Mouse (Mus musculus): ENCODE measurements around the gene Ngef. TPM values are rescaled to one million over a fixed set of nuclear protein-coding genes. Genes with fewer than 3 reads are reported as not detected.

Gene Ngef
- polyA plus RNA-seq, 1 experiment, result not detected

DNA sequence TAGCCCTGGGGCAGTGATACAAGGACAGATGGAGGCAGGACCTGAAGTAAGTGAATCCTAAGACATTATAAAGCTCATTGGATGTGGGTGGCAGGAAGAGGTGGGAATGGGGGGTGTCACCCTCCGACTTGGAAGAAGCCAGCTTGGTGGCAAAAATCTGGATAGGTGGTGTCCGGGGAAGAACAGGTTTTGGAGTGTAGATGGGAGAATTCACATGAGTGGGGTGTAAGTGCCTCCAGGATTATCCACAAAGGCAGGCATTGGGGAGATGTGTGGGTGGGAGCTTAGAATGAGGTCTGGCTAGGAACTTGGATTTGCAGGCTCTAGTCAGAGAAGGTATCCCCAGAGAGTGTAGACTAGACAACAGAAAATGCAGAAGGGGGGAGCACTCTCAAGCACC, 31.6 kb upstream of the Ngef start:
- no peak overlapping the region for H3K27ac ChIP-seq (ENCODE audit: insufficient read depth, low read depth, low read length)
- H3K4me3 ChIP-seq (ENCODE audit: insufficient read depth, low read depth, low read length), result no peak overlapping the region
- 77% methylated on average over 2 of the region's 2 CpGs for WGBS
- peaks cover 7% of the 10 kb centered on the region for H3K4me1 ChIP-seq (ENCODE audit: control insufficient read depth, insufficient read depth, low read length)
- no peak for TF ChIP-seq CTCF (IDR thresholded peaks at IDR 0.05; ENCODE audit: insufficient read depth, low read depth, low read length)

DNA sequence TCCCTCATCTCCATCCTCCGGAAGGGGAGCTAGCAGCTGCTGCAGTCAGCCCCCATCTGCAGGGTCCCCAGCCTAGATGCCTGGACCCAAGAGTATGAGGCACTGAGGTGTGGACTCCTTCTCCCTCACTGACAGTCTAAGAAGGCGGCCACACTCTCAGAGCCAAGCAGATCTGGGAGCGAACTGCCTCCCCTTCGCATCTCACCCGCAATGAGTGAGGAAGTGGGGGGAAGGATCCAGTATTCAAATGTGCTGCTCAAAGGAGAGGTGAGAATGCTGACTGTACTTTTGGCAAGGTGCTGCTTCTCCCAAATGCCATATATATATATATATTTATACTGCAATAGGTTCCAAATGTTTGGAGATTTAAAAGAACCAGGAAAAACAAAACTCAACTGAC, 29.7 kb upstream of the Ngef start:
- TF ChIP-seq CTCF (IDR thresholded peaks at IDR 0.05; ENCODE audit: insufficient read depth, low read depth, low read length) (no peak), POLR2A (IDR thresholded peaks at IDR 0.05; ENCODE audit: insufficient read depth, low read depth, low read length) (no peak)
- H3K4me1 ChIP-seq (ENCODE audit: control insufficient read depth, insufficient read depth, low read length), result peaks cover 7% of the 10 kb centered on the region
- WGBS, result 92% methylated on average over 5 of the region's 5 CpGs
- H3K4me3 ChIP-seq (ENCODE audit: insufficient read depth, low read depth, low read length), result no peak overlapping the region
- no peak overlapping the region for H3K27ac ChIP-seq (ENCODE audit: insufficient read depth, low read depth, low read length)

DNA sequence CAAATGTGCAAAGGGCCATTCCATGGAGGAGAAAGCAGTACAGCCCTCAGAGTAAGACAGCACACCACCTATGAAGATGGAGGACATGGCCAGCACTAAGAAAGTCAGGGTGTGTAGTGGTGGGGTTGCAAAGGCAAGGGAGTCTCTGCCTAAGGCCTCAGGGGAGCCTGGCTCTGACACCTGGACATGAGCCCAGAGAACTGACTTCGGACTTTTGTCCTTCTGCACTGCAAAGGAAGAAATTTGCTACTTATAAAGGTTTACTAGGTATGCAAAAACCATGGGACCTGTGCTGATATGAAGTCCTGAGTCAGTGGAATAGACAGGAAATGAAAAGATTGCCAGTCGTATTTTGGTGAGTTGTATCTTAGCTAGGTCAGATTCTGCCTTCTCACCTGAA, 28.1 kb upstream of the Ngef start:
- Histone ChIP-seq H3K27ac (ENCODE audit: insufficient read depth, low read depth, low read length) (no peak overlapping the region), H3K4me3 (ENCODE audit: insufficient read depth, low read depth, low read length) (no peak overlapping the region), H3K4me1 (ENCODE audit: control insufficient read depth, insufficient read depth, low read length) (no peaks in the 10 kb centered on the region)
- TF ChIP-seq CTCF (IDR thresholded peaks at IDR 0.05; ENCODE audit: insufficient read depth, low read depth, low read length) (no peak), POLR2A (IDR thresholded peaks at IDR 0.05; ENCODE audit: insufficient read depth, low read depth, low read length) (no peak)
- 88% methylated on average over 2 of the region's 2 CpGs for WGBS

DNA sequence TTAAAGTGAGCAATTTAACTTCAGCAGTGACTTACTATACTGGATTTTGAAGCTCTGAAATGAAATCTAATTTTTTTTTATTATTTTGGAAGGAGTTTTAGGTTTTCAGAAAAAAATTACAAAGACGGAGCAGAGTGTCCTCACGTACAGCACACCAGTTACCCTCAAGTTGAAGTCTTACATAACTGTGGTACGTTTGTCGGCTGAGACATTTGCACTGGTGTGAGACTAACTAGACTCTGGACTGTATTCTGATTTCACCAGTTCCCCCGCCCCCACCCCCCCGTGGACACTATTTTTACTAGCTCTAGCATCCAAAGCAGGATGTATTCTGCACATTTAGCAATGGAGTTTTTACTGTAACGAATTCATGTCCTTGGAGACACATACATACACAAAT, 26.9 kb upstream of the Ngef start:
- Histone ChIP-seq H3K4me1 (ENCODE audit: control insufficient read depth, insufficient read depth, low read length) (no peaks in the 10 kb centered on the region), H3K27ac (ENCODE audit: insufficient read depth, low read depth, low read length) (no peak overlapping the region), H3K4me3 (ENCODE audit: insufficient read depth, low read depth, low read length) (no peak overlapping the region)
- WGBS, result 79% methylated on average over 7 of the region's 7 CpGs
- no peak for TF ChIP-seq POLR2A (IDR thresholded peaks at IDR 0.05; ENCODE audit: insufficient read depth, low read depth, low read length)
- TF ChIP-seq CTCF (IDR thresholded peaks at IDR 0.05; ENCODE audit: insufficient read depth, low read depth, low read length), result no peak

DNA sequence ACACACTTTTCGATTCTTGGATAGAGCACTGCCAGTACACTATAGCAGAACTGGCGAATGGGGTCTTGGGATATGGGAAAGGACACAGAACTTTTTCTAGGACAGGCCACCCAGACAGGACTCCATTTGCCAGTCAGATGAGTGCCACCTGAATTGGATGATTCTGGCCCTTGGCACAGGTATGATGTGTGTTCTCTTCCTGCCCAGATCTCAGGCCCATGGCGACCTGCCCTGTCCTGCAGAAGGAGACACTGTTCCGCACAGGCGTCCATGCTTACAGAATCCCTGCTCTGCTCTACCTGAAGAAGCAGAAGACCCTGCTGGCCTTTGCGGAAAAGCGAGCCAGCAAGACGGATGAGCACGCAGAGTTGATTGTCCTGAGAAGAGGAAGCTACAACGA, 21.0 kb upstream of the Ngef start:
- H3K4me3 ChIP-seq (ENCODE audit: insufficient read depth, low read depth, low read length), result no peak overlapping the region
- peaks cover 9% of the 10 kb centered on the region for H3K4me1 ChIP-seq (ENCODE audit: control insufficient read depth, insufficient read depth, low read length)
- peak overlapping the region; percentile 56 for H3K27ac ChIP-seq (ENCODE audit: insufficient read depth, low read depth, low read length)
- 91% methylated on average over 10 of the region's 10 CpGs for WGBS
- TF ChIP-seq CTCF (IDR thresholded peaks at IDR 0.05; ENCODE audit: insufficient read depth, low read depth, low read length), result no peak
- TF ChIP-seq POLR2A (IDR thresholded peaks at IDR 0.05; ENCODE audit: insufficient read depth, low read depth, low read length), result no peak

DNA sequence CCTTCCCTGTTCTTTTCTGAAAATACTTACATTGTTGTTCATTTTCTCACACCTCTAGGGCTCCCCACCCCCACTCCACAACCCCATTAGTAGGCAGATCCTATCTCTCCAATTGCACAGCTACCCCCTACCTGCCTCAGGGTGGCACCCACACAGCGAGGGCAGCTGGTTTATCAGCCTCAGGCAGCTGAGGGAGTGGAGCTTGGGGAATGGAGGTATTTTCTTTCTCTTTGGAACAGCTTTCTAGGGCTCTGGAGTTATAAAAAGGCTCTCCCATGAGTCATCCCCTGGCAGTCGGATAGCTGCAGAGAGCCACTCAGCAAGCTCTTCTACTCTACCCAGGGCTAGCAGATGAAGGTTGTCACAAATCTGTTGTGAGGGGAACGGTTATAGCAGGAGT, 20.6 kb upstream of the Ngef start:
- TF ChIP-seq CTCF (IDR thresholded peaks at IDR 0.05; ENCODE audit: insufficient read depth, low read depth, low read length), result no peak
- no peak for TF ChIP-seq POLR2A (IDR thresholded peaks at IDR 0.05; ENCODE audit: insufficient read depth, low read depth, low read length)
- H3K27ac ChIP-seq (ENCODE audit: insufficient read depth, low read depth, low read length), result peak overlapping the region; percentile 79
- WGBS, result 15% methylated on average over 3 of the region's 3 CpGs
- no peak overlapping the region for H3K4me3 ChIP-seq (ENCODE audit: insufficient read depth, low read depth, low read length)
- peaks cover 10% of the 10 kb centered on the region for H3K4me1 ChIP-seq (ENCODE audit: control insufficient read depth, insufficient read depth, low read length)

DNA sequence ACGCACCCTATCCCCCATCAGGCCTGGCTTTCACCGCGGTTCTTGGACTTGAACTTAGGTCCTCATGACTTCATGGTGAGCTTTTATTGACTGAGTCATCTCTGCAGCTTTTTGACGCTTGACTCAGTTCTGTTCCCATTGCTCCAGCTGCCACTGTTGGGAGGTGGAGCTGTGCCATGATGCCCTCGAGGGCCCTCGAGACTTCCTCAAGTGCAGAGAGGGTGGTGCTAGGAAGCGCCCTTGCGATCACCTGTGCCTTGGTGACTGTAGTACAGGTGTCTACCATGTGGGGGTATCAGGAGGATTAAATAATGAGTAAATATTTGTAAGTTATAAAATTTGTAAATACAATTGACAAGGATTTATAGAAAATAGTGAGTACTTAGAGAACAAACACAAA, 16.3 kb upstream of the Ngef start:
- H3K4me3 ChIP-seq (ENCODE audit: insufficient read depth, low read depth, low read length), result no peak overlapping the region
- H3K27ac ChIP-seq (ENCODE audit: insufficient read depth, low read depth, low read length), result no peak overlapping the region
- peaks cover 10% of the 10 kb centered on the region for H3K4me1 ChIP-seq (ENCODE audit: control insufficient read depth, insufficient read depth, low read length)
- 84% methylated on average over 8 of the region's 8 CpGs for WGBS
- TF ChIP-seq POLR2A (IDR thresholded peaks at IDR 0.05; ENCODE audit: insufficient read depth, low read depth, low read length), result no peak
- TF ChIP-seq CTCF (IDR thresholded peaks at IDR 0.05; ENCODE audit: insufficient read depth, low read depth, low read length), result no peak

DNA sequence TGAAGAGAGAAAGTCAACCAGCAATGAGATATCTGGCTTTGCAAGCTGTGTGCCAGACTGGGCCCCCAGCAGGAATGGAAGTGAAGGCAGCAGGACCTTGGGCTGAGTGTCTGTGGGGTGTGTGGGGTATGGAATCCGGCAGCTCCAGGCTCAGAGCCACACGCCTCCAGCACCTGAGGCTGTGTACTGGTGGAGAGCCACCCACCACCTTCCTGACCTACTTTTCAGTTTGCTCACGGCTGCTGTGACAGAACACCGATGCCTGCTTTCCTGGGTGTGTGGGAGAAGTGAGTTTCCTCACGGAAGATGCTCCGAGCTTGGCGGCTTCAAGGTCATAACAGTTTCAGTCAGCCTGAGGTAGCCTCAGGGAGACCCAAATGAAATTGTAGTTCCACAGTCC, 15.5 kb upstream of the Ngef start:
- 56% methylated on average over 7 of the region's 7 CpGs for WGBS
- Histone ChIP-seq H3K4me3 (ENCODE audit: insufficient read depth, low read depth, low read length) (no peak overlapping the region), H3K4me1 (ENCODE audit: control insufficient read depth, insufficient read depth, low read length) (peaks cover 5% of the 10 kb centered on the region), H3K27ac (ENCODE audit: insufficient read depth, low read depth, low read length) (no peak overlapping the region)
- TF ChIP-seq POLR2A (IDR thresholded peaks at IDR 0.05; ENCODE audit: insufficient read depth, low read depth, low read length) (no peak), CTCF (IDR thresholded peaks at IDR 0.05; ENCODE audit: insufficient read depth, low read depth, low read length) (no peak)

DNA sequence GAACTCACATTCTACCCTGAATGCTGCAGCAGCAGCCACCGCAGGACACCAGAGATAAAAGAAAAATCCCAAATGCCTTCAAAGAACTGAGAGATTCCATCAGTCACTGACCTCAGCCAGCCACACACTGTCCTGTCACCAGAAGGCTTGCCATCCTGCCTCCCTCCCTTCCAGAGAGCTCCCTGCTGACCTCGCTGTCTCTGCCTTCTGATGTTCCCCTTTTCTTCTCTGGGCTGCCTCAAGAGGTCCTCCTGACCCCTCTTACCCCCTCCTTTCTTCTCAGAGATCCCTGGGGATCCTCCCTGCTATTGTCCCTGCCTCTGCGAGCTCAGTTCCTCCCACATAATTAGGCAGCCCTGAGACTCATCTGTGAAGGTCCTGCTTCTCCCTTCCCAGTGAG, 7.2 kb upstream of the Ngef start:
- WGBS, result 45% methylated on average over 3 of the region's 3 CpGs
- TF ChIP-seq POLR2A (IDR thresholded peaks at IDR 0.05; ENCODE audit: insufficient read depth, low read depth, low read length), result no peak
- TF ChIP-seq CTCF (IDR thresholded peaks at IDR 0.05; ENCODE audit: insufficient read depth, low read depth, low read length), result no peak
- peaks cover 6% of the 10 kb centered on the region; the same call in 1 of the 2 replicates for H3K4me1 ChIP-seq (ENCODE audit: control insufficient read depth, insufficient read depth, low read length)
- no peak overlapping the region for H3K27ac ChIP-seq (ENCODE audit: insufficient read depth, low read depth, low read length)
- H3K4me3 ChIP-seq (ENCODE audit: insufficient read depth, low read depth, low read length), result no peak overlapping the region

DNA sequence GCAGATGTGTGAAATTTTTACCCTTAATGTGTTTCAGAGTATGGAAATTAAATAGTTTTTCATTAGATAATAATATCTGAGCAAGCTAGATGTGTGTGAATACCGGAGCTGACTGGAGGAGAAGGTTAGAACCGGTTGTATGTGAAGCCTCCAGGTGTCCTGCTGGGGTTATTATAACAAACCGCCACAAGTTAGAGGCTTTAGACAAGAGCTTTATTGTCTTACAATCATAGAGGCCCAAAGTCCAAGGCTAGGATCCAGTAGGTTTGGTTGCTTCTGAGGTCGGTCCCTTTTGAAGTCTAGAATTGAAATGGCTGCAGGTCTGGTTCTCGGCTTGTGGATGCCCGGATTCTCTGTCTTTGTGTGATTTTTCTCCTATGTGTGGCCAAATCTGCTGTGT, 5.3 kb upstream of the Ngef start:
- Histone ChIP-seq H3K27ac (ENCODE audit: insufficient read depth, low read depth, low read length) (no peak overlapping the region), H3K4me3 (ENCODE audit: insufficient read depth, low read depth, low read length) (no peak overlapping the region), H3K4me1 (ENCODE audit: control insufficient read depth, insufficient read depth, low read length) (peaks cover 15% of the 10 kb centered on the region; the same call in 1 of the 2 replicates)
- no peak for TF ChIP-seq CTCF (IDR thresholded peaks at IDR 0.05; ENCODE audit: insufficient read depth, low read depth, low read length)
- no peak for TF ChIP-seq POLR2A (IDR thresholded peaks at IDR 0.05; ENCODE audit: insufficient read depth, low read depth, low read length)
- 84% methylated on average over 6 of the region's 6 CpGs for WGBS
